Mouse (Mus musculus) liver, embryonic 14.5 days (tissue): ENCODE measurements around the gene Pten.

Experiments
- CTCF ChIP-seq: IDR thresholded peaks from 2 replicates; pipeline ENCODE4 v1.5.1; 2016; ENCODE audit warnings: antibody characterized with exemption, low read depth, control low read depth
- EP300 ChIP-seq: IDR thresholded peaks from 2 replicates; pipeline ENCODE4 v1.6.1; 2016; ENCODE audit warnings: antibody characterized with exemption, low read depth

- TF ChIP-seq CTCF (no peak), EP300 (no peak)
These were observed 47.4 kb downstream of the Pten start for GRCm38 (mm10) chr19:32804703-32805102.
